Mouse (Mus musculus): ENCODE data around the gene Srl.

The Srl gene

GRCm38 (mm10) chr16:4519157-4519556 is 22.5 kb downstream of the Srl start:
- no peak for DNase-seq (ENCODE audit: low read depth, low spot score)

- no peak for DNase-seq (ENCODE audit: low read depth, low spot score)
These were observed 23.7 kb downstream of the Srl start for GRCm38 (mm10) chr16:4517906-4518305.

GRCm38 (mm10) chr16:4514383-4514782 is 27.2 kb downstream of the Srl start:
- DNase-seq (ENCODE audit: low read depth, low spot score): no peak

GRCm38 (mm10) chr16:4512661-4513438 is 28.8 kb downstream of the Srl start:
- DNase-seq (ENCODE audit: low read depth, low spot score): no peak

- peak; percentile 32 for DNase-seq (ENCODE audit: low read depth, low spot score)
These were observed 30.2 kb downstream of the Srl start for GRCm38 (mm10) chr16:4511371-4511770.

- no peak for DNase-seq (ENCODE audit: low read depth, low spot score)
These were observed 35.4 kb downstream of the Srl start for GRCm38 (mm10) chr16:4506181-4506580.

- DNase-seq (ENCODE audit: low read depth, low spot score): no peak
These were observed 38.1 kb downstream of the Srl start for GRCm38 (mm10) chr16:4503495-4503894.

GRCm38 (mm10) chr16:4502568-4502967 is 39.0 kb downstream of the Srl start:
- DNase-seq (ENCODE audit: low read depth, low spot score): no peak

GRCm38 (mm10) chr16:4501703-4502102 is 39.9 kb downstream of the Srl start:
- DNase-seq (ENCODE audit: low read depth, low spot score): no peak

GRCm38 (mm10) chr16:4500598-4501385 is 40.8 kb downstream of the Srl start:
- DNase-seq (ENCODE audit: low read depth, low spot score): no peak

GRCm38 (mm10) chr16:4497762-4498607 is 43.6 kb downstream of the Srl start:
- DNase-seq (ENCODE audit: low read depth, low spot score): no peak

- DNase-seq (ENCODE audit: low read depth, low spot score): no peak
These were observed 45.1 kb downstream of the Srl start for GRCm38 (mm10) chr16:4496470-4496869.

- no peak for DNase-seq (ENCODE audit: low read depth, low spot score)
These were observed 45.8 kb downstream of the Srl start for GRCm38 (mm10) chr16:4495861-4496260.

GRCm38 (mm10) chr16:4492777-4493563 is 48.6 kb downstream of the Srl start:
- DNase-seq (ENCODE audit: low read depth, low spot score): no peak

- DNase-seq (ENCODE audit: low read depth, low spot score): peak; percentile 85
These were observed 52.4 kb downstream of the Srl start for GRCm38 (mm10) chr16:4489114-4489624.

GRCm38 (mm10) chr16:4480616-4481265 is 60.9 kb downstream of the Srl start:
- DNase-seq (ENCODE audit: low read depth, low spot score): peak; percentile 53

GRCm38 (mm10) chr16:4477591-4478215 is 63.9 kb downstream of the Srl start:
- no peak for DNase-seq (ENCODE audit: low read depth, low spot score)

- DNase-seq (ENCODE audit: low read depth, low spot score): peak; percentile 81
These were observed 66.5 kb downstream of the Srl start for GRCm38 (mm10) chr16:4474882-4475803.
